Mouse (Mus musculus): ENCODE results near the gene Scn11a.

Gene Scn11a

DNA sequence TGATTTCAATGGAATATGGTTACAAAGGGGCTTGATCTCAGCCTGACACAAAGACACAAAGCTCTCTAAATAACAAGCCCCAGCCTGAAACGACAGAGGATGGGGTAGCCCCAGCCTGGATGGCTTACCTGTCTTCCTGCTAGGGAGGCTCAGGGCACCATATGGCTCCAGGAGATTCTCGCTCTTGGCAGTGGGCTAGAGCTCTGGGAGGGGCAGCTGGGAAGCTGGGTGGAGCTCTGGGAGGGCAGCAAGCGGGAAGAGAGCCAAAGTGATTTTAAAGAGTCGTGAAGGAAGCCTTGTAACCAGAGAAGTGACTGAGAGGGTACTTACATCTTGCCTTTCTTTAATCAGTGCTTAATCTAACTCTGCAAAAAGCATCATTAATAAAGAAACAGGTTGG lies at the start of gene Scn11a:
Gene Scn11a, minus strand, starts transcription at position 160 of the 400 bp plus-strand sequence.
- WGBS, result 52% methylated on average over 4 of the region's 4 CpGs

DNA sequence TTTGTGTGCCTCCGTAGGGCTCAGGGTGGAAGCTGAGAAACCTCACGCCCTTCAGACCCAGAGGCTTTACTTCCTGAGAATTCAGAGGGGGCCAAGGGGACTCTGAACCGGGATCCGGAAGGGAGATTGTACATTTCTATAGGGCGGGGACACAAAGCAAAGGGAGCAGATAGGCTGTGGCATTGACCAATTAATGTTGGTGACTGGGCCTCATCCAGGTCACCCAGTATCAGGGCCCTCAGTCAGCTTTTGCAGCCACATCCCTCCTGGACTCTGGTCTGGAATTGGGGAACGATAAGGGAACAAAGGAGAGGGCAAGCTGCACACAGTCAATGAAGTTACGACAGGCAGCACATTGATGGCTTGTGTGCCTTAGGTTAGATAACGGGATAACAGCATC lies 28.9 kb upstream of the Scn11a start:
- WGBS, result 78% methylated on average over 8 of the region's 8 CpGs

DNA sequence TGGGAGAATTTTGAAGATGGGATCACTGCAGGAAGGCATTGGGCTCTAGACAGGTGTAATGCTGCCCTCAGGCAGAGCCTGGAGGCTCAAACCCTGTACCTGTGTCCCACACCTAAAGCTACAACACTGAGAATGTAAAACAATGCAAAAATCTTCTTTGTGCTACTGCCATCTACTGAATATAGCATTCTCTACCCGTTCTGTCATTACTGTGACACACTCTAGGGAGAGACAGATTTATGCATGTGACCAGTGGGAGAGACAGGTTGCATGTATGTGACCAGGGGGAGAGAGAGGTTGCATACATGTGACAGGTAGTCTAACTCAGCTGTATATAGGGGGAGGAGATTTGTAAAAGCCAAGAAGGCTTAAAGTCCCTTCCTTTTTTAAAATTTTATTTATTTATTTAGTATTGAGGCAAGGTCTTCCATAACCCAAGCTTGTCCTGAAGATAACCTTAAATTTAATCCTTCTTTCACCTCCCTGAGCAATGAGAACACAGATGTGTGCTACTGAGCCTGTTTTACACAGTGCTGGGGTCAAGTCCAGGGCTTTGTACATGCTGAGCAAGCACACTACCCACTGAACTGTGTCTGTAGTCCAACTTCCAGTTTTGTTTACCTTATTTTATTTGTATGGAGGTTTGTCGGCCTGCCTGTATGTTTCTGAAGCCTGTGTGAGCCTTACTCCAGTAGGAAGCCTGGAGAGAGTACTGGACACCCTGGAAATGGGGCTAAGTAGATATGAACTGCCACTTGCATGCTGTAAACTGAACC lies 28.0 kb upstream of the Scn11a start:
- 55% methylated on average over 2 of the region's 2 CpGs for whole genome bisulfite sequencing

DNA sequence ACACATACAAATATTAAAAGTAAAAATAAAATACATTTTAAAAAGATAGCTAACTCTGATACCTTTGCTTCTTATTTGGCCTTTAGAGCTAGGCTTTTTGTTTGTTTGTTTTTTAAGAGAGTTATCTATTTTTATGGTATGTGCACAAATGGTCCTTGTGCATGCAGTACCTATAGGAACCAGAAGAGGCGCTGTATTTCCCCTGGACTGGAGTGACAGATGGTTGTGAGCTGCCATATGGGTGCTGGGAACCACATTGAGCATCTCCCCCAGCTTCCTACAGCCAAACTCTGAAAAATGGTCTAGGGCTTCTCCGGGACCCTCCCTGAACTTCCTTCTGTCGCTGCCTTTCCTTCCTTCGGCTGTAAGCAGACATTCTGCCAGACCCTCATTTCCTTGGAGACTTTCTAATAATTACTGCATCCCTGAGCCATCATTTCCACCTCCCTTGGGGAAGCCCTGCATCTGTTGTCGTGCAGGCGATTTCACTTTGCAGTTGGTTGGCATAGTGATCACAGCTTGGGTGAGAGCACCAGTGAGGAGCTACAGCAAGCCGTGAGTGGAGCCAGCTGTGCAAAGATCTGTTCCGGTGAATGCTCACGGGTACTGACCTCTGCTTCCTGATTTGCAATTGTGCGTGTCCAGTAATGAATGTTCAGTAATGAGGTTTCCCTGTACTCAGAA lies 27.2 kb upstream of the Scn11a start:
- 41% methylated on average over 10 of the region's 10 CpGs for WGBS

DNA sequence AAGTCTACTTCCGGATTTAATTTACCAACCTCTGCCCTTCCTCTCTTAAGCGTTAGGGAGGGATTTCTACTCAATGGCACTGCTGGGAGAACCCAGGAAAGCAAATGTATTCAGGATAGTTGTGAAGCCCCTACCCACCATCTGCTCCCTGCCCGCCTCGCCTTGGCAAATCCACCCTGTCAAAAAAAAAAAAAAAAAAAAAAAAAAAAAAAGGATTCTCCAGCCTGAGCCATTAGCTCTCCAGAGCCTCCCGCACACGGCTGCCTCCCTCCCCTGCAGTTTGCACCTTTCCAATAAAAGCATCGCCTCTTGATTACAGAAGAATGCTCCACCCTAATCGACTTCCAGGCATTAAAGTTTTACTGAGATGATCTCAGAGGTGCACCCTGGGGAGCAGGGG lies 24.0 kb upstream of the Scn11a start:
- WGBS, result 21% methylated on average over 8 of the region's 8 CpGs

DNA sequence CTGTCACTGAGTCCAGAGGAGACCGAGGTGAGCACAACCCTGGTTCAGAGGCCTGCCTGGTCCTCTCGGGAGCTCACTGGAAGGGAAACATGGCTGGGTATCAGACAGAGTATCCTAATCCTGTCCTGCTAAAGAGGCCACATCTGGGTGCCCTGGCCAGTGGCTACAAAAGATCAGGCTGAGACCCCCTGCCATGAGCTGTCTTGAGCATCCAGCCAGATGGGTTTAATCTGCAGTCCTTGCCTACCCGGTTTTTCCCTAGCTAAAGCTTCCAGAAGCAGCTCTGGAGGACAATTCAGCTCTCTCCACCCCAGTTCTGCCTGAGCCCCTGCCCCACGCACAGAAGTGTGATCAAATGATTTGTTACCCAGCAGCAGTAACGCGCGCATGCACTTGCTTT lies 23.4 kb upstream of the Scn11a start:
- WGBS, result 50% methylated on average over 7 of the region's 7 CpGs

DNA sequence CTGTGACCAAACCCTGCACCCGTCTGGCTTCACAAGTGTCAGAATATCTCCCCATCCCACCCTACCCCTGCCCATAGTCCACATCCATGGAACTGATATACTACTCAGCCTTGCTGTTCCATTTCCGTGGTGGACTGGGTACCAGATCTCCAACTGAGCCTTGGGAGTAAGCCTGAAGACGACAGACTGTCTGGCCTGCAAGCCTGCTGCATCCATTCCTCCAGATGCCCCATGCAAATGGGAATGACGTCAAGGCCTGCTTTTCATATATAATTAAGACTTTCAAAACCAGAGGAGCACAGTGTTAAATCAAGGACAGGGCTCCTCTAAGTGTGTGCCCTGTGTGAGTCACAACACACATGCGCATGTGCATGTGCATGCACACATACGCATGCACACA lies 21.9 kb upstream of the Scn11a start:
- 65% methylated on average over 6 of the region's 6 CpGs for WGBS

DNA sequence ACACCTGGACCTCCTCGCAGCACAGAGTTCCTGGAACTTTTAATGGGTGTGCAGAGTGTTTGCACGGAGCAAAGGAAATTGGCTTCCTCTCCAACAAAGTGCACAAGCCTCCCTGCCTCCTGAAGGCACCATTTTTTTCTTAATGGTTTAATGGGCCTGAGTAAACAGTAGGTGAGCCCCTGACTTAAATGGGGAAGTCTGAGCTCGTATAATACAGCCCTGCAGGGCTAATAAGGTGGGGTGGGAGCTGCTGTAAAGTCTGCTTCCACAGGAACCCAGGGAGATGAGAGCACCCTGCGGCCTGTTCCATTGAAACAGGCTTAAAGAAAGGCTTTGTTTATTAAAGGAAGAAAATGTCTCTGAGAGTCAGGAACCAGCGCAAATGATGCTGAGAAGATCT lies 19.5 kb upstream of the Scn11a start:
- 60% methylated on average over 5 of the region's 5 CpGs for WGBS

DNA sequence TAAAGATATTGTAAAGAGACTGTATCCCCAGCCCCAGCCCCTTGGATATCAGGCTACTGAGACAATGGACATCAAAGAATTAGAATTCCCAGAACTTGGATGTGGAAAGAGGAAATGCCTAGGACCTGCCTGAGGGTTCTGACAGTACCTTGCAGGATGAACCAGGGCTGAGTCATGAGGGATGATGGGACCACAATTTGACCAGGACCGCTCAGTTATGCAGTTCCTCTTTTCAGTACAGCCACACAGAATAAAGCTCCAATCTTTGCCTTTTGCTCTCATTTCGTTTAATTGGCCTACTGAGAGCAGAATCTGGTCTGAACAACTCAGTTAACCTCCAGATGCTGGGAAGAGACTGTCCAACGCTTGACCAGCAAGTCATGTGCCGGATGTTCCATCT lies 18.3 kb upstream of the Scn11a start:
- 85% methylated on average over 4 of the region's 4 CpGs for WGBS

DNA sequence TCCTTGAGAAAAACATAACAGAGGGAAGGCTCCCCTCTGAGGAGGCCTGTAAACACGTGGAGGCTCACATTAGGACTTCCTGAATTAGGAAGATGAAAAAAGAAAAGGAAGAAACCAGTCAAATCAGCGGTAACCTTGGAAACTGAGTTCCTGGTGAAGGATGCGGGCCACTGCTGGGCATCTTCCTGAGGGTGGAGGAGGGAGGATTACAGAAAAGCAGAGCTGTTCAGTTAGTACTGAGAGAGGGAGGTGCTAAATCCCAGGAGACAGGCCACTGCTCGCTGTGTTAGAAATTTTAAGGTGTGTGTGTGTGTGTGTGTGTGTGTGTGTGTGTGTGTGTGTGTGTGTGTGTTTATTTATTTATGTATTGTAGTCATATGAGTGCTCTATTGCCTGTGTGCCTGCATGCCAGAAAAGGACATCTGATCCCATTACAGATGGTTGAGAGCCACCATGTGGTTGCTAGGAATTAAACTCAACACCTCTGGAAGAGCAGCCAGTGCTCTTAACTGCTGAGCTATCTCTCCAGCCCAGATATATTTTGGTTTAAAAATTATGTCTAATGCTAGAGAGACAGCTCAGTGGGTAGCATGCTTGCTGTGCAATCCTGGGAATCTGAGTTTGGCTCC lies 17.4 kb upstream of the Scn11a start:
- WGBS, result 18% methylated on average over 4 of the region's 4 CpGs

DNA sequence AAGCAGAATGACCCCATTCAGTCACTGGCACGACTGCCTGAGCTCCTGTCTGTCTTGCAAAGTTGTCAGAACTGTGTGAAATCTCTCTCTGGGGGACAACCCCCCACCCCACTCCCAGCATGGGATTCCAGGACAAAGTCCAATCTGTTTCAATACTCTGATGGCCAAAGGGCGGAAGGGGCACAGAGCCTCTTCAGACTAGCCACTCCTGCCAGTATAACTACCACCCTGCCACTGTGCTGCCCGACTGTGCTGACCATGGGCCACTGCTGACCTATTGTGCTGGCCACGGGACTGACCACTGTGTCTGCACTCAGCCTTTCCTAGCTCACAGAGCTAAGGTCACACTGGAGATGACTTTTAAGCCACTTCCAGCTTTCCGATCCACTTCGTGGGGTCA lies 16.8 kb upstream of the Scn11a start:
- 42% methylated on average over 6 of the region's 6 CpGs for WGBS

DNA sequence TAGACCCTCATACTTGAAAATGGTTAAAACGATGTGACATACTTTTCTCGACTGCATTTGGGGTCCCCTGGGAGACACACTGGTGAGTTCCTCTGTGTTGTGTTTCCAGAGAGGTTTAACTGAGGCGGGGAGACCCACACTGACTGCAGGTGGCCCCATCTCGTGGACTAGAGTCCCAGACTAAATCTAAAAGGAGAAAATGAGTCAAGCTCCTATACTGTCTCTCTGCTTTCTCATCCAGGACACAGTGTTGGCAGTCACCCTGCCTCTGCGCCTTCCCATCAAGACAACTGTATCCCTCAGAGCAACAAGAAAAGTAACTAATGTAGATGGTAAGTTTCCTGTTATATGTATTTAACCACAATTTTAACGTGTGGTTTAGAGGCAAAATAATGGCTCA lies 15.9 kb upstream of the Scn11a start:
- 68% methylated on average over 6 of the region's 6 CpGs for WGBS

DNA sequence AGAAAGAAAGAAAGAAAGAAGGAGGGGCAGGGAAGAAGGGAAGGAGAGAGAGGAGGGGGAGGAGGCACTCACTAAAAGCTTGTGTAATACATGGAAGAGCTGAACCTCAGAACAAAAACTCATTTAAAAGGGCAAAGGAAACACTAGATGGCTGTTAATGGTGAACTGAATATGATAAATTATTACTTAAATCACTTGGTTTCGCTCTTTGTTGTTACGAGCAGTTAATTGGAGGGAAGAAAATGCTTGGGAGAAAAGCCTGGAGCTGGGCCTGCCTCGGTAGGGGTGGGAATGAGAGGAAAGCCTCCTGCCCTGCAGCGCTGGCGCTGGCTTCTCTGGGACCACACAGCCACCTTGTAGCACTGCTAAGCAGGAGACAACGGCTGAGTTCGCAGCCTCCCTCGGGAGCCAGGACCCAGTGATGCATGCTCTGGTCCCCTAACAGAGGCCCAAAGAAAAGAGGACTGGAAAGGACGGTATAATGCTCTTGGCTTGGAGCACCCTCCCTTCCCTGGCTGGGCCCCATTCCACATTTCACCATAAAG lies 10.4 kb upstream of the Scn11a start:
- 69% methylated on average over 9 of the region's 9 CpGs for WGBS

DNA sequence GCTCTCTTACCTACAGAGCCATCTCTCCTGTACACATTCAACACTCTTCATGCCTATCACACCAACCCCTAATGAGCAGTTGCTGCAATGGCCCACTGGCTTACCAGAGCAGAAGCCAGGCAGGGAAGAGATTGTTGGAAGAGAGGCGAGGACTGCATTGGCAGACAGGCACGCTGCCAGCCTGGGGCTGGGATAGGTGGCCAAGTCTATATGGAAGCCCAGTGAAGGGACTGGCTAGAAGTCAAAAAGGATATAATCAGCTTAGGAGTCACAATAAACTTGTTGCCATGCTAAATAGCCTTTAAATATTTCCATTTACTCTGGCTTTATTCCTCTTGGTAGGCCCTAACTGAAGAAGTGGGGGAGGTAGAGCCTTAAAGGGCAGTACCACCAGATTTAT lies 5.7 kb upstream of the Scn11a start:
- 63% methylated on average over 2 of the region's 2 CpGs for WGBS

DNA sequence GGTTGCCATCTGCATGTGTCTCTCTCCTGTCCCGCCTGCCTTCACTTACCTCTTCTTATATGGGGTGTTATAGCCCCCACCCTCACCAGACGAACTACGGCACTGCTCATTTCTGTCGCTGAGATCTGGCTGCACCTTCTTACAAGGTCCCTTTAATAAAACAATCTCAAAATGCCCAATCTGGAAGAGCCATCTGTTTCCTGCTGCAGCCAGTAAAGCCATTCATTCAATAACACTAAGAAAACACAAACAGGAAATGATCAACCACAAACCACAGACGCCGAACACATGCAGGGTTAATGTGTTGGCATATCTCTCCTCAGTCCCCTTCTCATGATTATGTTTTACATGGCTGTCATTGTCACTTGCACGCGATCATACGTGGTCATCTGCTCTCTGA lies 1.5 kb downstream of the Scn11a start:
- WGBS, result 60% methylated on average over 9 of the region's 9 CpGs

DNA sequence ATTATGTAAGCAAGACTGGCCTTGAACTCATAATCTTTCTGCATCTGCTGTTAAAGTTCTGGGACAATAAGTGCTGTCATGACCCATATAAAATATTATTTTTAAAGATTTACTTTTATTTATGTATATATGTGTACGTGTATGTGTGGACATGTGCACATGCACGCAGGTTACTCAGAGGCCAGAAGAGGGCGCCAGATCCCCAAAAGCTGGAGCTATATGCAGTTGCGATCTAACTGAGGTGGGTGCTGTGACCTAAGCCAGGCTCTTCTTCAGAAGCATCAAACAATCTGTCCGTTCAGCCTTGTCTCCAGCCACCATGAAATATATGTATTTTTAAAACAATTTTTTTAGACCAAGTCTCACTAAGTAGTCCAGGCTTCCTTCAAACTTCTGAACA lies 11.6 kb downstream of the Scn11a start:
- WGBS, result 96% methylated on average over 5 of the region's 5 CpGs

DNA sequence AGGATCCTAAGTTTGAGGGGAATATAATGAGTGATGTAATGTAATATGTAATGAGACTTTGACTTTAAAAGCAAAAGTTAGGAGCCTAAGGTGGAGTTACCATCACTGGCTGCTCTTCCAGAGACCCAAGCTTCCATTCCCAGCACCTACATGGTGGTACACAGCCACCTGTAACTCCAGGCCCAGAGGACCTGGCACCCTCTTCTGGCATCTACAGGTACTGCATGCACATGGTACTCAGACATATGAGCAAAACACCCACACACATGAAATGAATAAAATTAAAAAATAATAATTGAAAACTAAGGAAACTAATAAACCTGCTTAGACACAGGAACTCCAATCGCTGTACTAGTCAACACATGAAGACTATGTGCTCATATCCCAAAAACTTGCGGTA lies 18.8 kb downstream of the Scn11a start:
- WGBS, result 91% methylated on average over 2 of the region's 2 CpGs

DNA sequence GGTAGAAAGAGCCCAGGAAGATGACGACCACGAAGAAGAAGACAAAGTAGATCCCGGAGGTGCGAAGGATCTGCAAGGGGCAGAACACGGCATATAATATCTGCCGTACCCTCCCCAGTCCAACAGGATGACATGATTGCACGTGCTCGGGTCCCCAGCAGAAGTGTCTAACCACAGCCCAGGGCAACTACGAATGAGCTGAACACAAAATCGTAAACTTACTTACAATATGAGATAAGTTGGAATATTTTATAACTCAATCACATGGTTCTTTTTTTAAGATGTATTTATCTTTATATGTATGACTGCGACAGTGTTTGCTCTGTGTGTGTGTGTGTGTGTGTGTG lies 20.8 kb downstream of the Scn11a start:
- WGBS, result 84% methylated on average over 11 of the region's 11 CpGs

DNA sequence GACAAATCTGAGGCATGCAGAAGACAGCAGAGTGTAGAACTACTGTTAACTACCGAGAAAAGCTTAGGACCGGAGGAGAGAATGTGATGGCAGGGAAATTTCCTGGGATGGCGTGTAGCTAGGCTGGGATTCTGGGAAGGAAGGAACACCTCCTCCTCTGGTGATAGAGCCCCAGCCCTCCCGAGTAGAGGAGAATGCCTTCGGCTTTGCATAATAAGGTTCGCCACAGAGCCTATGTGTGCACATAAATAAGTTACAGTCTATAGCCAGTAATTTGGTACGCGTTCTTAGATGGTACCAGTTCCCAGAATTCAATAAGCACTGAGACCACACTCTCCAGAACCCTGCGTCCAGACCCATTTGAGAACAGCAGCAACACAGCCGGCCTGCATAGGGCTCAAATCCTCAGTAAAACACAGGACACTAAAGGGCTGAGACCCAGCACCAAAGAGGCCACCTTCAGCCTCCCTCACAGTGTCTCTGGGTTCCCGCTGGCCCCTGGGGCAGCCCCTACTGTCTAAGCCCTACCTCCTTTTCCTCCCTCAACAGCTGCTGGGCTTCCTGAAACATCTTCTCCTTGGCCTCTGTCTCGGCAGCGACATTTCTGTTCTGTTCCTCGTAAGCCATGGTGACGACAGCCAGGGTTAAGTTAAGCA lies 21.3 kb downstream of the Scn11a start:
- 65% methylated on average over 15 of the region's 15 CpGs for WGBS

DNA sequence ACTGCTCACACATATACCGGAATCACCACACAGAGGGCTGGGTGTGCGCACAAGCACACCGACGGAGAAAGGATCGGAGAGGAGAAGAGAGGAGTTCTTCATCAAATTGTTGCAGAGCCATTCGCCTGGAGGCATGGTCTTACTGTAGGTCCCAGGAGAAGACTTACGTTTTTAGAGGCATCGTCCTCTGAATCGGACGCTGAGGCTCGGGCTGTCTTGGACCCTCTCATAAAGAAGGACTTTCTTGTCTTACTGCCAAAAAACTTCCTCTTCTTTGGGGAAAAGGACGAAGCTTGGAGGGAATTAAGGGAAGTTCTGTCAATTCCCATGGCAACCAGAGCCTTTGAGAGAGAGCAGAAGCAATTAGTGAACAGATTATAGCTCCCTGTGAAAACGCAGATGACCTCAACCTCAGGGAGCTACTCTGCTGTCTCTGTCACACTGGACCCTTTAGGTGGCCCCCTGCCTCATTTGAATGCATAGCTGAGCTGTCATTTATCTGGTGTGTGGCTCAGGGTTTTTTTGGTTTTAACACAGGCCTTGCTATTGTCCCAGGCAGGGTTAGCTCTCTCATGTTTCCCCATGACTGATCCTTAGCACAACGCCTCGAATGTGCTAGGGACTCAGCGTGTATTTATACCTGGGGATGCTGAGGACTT lies 22.0 kb downstream of the Scn11a start:
- 26% methylated on average over 16 of the region's 16 CpGs for WGBS

DNA sequence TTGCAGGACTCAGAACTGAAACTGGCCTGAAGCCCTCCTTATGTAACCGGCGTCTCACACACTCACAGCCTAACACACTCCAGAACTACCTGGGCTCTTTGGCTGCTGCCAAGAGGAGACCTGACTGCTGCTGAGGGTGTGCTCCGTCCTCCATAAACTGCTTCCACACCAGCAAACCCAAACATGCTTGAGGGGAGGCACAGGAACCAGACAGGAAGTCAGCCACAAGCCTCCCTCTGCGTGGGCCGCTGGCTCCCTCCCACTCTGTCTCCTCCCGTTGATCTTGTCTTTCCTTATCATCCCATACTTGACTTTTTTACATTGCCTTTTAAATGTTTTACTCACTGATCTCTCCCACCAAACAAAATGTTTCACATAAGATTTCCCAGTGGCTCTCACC lies 23.8 kb downstream of the Scn11a start:
- WGBS, result 60% methylated on average over 6 of the region's 6 CpGs

DNA sequence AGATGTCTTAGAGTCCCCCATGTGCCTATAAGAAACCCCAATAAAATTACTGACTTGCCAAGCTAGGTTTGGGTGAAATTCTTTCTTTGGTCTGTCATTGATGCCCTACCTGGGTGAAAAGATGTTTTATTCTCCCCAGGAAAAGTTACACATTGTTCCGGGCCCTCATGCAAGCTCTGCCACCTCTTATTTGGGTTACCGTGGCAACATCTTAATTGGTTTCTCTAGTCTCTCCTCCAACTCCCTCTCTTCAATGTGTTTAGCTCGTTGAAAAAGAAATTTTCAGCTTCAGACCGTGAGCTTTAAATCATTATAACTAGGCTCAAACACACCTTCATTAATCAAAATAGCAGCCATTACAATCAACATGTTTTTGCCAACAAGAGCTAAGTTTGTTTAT lies 28.5 kb downstream of the Scn11a start:
- WGBS, result 30% methylated on average over 4 of the region's 4 CpGs

Data from cerebral cortex, adult 2 months (tissue).